Mouse (Mus musculus) MEL (cell line): Measurements from ENCODE around the gene Gltp. TPM values are rescaled to one million over a fixed set of nuclear protein-coding genes. Genes with fewer than 3 reads are reported as not detected.

ENCODE experiments used
- DNase-seq: peaks from one replicate; pipeline ENCODE4 v3.0.0; 2011; ENCODE audit warnings: low read depth, low spot score
- H3K27ac ChIP-seq: 2 replicates; pipeline ENCODE4 v1.5.1; 2012; ENCODE audit warnings: low read depth, mild to moderate bottlenecking, control low read depth, low read length, moderate library complexity; ENCODE audit not compliant: control insufficient read depth
- H3K27me3 ChIP-seq, 2 experiments: fragments of 150-350 bp in 1 of 2; sonication (generic) in 1 of 2; 2 replicates each; pipeline ENCODE4 v1.6.1; 2012; ENCODE audit warnings: low read length in 2 of 2, mild to moderate bottlenecking in 2 of 2, improper control_type of control experiment in 1 of 2, moderate library complexity in 1 of 2; ENCODE audit not compliant: insufficient read depth in 2 of 2, control insufficient read depth in 1 of 2
- H3K36me3 ChIP-seq, 2 experiments: 2 replicates each; pipeline ENCODE4 v1.6.1; 2012 to 2014; ENCODE audit warnings: low read length in 2 of 2, improper control_type of control experiment in 1 of 2, inconsistent platforms in 1 of 2, mild to moderate bottlenecking in 1 of 2; ENCODE audit not compliant: insufficient read depth in 2 of 2, control insufficient read depth in 1 of 2
- H3K4me1 ChIP-seq, 2 experiments: fragments of 150-350 bp in 1 of 2; sonication (generic) in 1 of 2; 2 replicates each; pipeline ENCODE4 v1.6.1; 2012; ENCODE audit warnings: low read length in 2 of 2, improper control_type of control experiment in 1 of 2, mild to moderate bottlenecking in 1 of 2; ENCODE audit not compliant: insufficient read depth in 2 of 2, control insufficient read depth in 1 of 2
- H3K4me3 ChIP-seq, 2 experiments: fragments of 150-350 bp in 1 of 2; sonication (generic) in 1 of 2; 2 replicates each; pipeline ENCODE4 v1.5.1; 2012; ENCODE audit warnings: low read depth in 2 of 2, low read length in 2 of 2, mild to moderate bottlenecking in 2 of 2, moderate library complexity in 2 of 2, control low read depth in 1 of 2, improper control_type of control experiment in 1 of 2; ENCODE audit not compliant: control insufficient read depth in 1 of 2, insufficient read depth in 1 of 2
- H3K79me2 ChIP-seq: 2 replicates; pipeline ENCODE4 v1.6.1; 2012; ENCODE audit warnings: mild to moderate bottlenecking, low read length, moderate library complexity; ENCODE audit not compliant: control insufficient read depth, poor library complexity, insufficient read depth
- H3K9ac ChIP-seq: 2 replicates; pipeline ENCODE4 v1.6.1; 2012; ENCODE audit warnings: low read depth, mild to moderate bottlenecking, control low read depth, low read length, moderate library complexity; ENCODE audit not compliant: control insufficient read depth, poor library complexity, severe bottlenecking
- H3K9me3 ChIP-seq: fragments of 150-350 bp; sonication (generic); replicated peaks from 2 replicates; pipeline ENCODE4 v1.6.1; 2012; ENCODE audit warnings: mild to moderate bottlenecking, low read length, improper control_type of control experiment, moderate library complexity; ENCODE audit not compliant: insufficient read depth
- BHLHE40 ChIP-seq: IDR thresholded peaks from 2 replicates; pipeline ENCODE4 v1.6.1; 2012; ENCODE audit warnings: low read depth, mild to moderate bottlenecking, inconsistent platforms, low read length, improper control_type of control experiment, borderline replicate concordance
- CHD1 ChIP-seq: IDR thresholded peaks from 2 replicates; pipeline ENCODE4 v1.6.1; 2012; ENCODE audit warnings: low read depth, mild to moderate bottlenecking, inconsistent platforms, low read length, improper control_type of control experiment
- CHD2 ChIP-seq: IDR thresholded peaks from 2 replicates; pipeline ENCODE4 v1.6.1; 2011; ENCODE audit warnings: low read length, improper control_type of control experiment
- CTCF ChIP-seq, 3 experiments: IDR thresholded peaks in 2 of 3; conservative IDR thresholded peaks in 1 of 3; 2 replicates each; pipeline ENCODE4 v1.5.1; 2011 to 2012; ENCODE audit warnings: low read length in 3 of 3, low read depth in 2 of 3, mild to moderate bottlenecking in 2 of 3, improper control_type of control experiment in 1 of 3, inconsistent platforms in 1 of 3, mixed read lengths in 1 of 3, moderate library complexity in 1 of 3; ENCODE audit not compliant: control insufficient read depth in 1 of 3, insufficient read depth in 1 of 3, poor library complexity in 1 of 3, severe bottlenecking in 1 of 3
- GABPA ChIP-seq: IDR thresholded peaks from 2 replicates; pipeline ENCODE4 v1.6.1; 2012; ENCODE audit warnings: low read depth, mild to moderate bottlenecking, inconsistent platforms, low read length, improper control_type of control experiment, moderate library complexity
- GATA1 ChIP-seq: IDR thresholded peaks from 2 replicates; pipeline ENCODE4 v1.6.1; 2011; ENCODE audit warnings: low read depth, low read length, improper control_type of control experiment
- HCFC1 ChIP-seq: IDR thresholded peaks from 2 replicates; pipeline ENCODE4 v1.6.1; 2012; ENCODE audit warnings: low read depth, mild to moderate bottlenecking, inconsistent platforms, low read length, improper control_type of control experiment, moderate library complexity
- KAT2A ChIP-seq: conservative IDR thresholded peaks from 2 replicates; pipeline ENCODE4 v1.6.1; 2012; ENCODE audit warnings: low read depth, low read length, improper control_type of control experiment, inconsistent platforms
- MYC ChIP-seq: IDR thresholded peaks from 2 replicates; pipeline ENCODE4 v1.6.1; 2011; ENCODE audit warnings: low read depth, mild to moderate bottlenecking, low read length, improper control_type of control experiment, moderate library complexity
- NELFE ChIP-seq: IDR thresholded peaks from 2 replicates; pipeline ENCODE4 v1.6.1; 2011; ENCODE audit warnings: low read depth, low read length, improper control_type of control experiment
- NRF1 ChIP-seq: IDR thresholded peaks from 2 replicates; pipeline ENCODE4 v1.6.1; 2014; ENCODE audit warnings: low read depth, mild to moderate bottlenecking, inconsistent platforms, low read length, improper control_type of control experiment, moderate library complexity; ENCODE audit not compliant: poor library complexity, insufficient read depth, severe bottlenecking
- POLR2AphosphoS5 ChIP-seq: IDR thresholded peaks from 2 replicates; pipeline ENCODE4 v1.6.1; 2012; ENCODE audit warnings: low read depth, borderline replicate concordance, mild to moderate bottlenecking, inconsistent platforms, low read length, moderate library complexity, mixed read lengths
- SIN3A ChIP-seq: IDR thresholded peaks from 2 replicates; pipeline ENCODE4 v1.6.1; 2012; ENCODE audit warnings: low read length, improper control_type of control experiment, inconsistent platforms
- SMC3 ChIP-seq: IDR thresholded peaks from 2 replicates; pipeline ENCODE4 v1.6.1; 2011; ENCODE audit warnings: low read depth, low read length, improper control_type of control experiment
- TAL1 ChIP-seq: IDR thresholded peaks from 2 replicates; pipeline ENCODE4 v1.6.1; 2012; ENCODE audit warnings: mild to moderate bottlenecking, inconsistent platforms, low read length, moderate library complexity, mixed read lengths
- TCF12 ChIP-seq: IDR thresholded peaks from 2 replicates; pipeline ENCODE4 v1.6.1; 2014; ENCODE audit warnings: low read depth, mild to moderate bottlenecking, inconsistent platforms, low read length, improper control_type of control experiment, moderate library complexity
- UBTF ChIP-seq: IDR thresholded peaks from 2 replicates; pipeline ENCODE4 v1.6.1; 2012; ENCODE audit warnings: low read depth, mild to moderate bottlenecking, inconsistent platforms, low read length, improper control_type of control experiment, moderate library complexity, borderline replicate concordance; ENCODE audit not compliant: insufficient read depth
- USF1 ChIP-seq: IDR thresholded peaks from 2 replicates; pipeline ENCODE4 v1.6.1; 2014; ENCODE audit warnings: low read depth, mild to moderate bottlenecking, inconsistent platforms, low read length, improper control_type of control experiment, moderate library complexity
- USF2 ChIP-seq, 2 experiments: IDR thresholded peaks; 2 replicates each; pipeline ENCODE4 v1.6.1; 2011 to 2012; ENCODE audit warnings: improper control_type of control experiment in 2 of 2, low read length in 2 of 2, borderline replicate concordance in 1 of 2, inconsistent platforms in 1 of 2, low read depth in 1 of 2, mild to moderate bottlenecking in 1 of 2; ENCODE audit not compliant: insufficient read depth in 1 of 2
- ZKSCAN1 ChIP-seq: IDR thresholded peaks from 2 replicates; pipeline ENCODE4 v1.6.1; 2012; ENCODE audit warnings: low read depth, mild to moderate bottlenecking, inconsistent platforms, low read length, improper control_type of control experiment, moderate library complexity
- ZNF384 ChIP-seq: IDR thresholded peaks from 2 replicates; pipeline ENCODE4 v1.6.1; 2012; ENCODE audit warnings: low read depth, mild to moderate bottlenecking, inconsistent platforms, low read length, improper control_type of control experiment
- polyA plus RNA-seq, 2 experiments: library from polyadenylated mRNA; stranded (reverse) in 1 of 2; unstranded in 1 of 2; fragments of >175 nt in 1 of 2; fragments of >200 nt in 1 of 2; gene quantifications; 2 replicates each; pipeline versions ENCODE4 v1.2.1 to v1.2.4; 2012; ENCODE audit warnings: low replicate concordance in 2 of 2, low read depth in 1 of 2; ENCODE audit not compliant: insufficient read length in 2 of 2, insufficient read depth in 1 of 2, missing spikeins in 1 of 2
- total RNA-seq: library from RNA; depleted of rRNA; stranded (reverse); fragments of 300-350 nt; gene quantifications from 2 replicates; pipeline ENCODE4 v1.2.3, GENCODE M21; 2012

The Gltp gene
- total and polyA plus RNA-seq, 3 experiments = 18.8 to 211 (median 67.2) TPM

DNA sequence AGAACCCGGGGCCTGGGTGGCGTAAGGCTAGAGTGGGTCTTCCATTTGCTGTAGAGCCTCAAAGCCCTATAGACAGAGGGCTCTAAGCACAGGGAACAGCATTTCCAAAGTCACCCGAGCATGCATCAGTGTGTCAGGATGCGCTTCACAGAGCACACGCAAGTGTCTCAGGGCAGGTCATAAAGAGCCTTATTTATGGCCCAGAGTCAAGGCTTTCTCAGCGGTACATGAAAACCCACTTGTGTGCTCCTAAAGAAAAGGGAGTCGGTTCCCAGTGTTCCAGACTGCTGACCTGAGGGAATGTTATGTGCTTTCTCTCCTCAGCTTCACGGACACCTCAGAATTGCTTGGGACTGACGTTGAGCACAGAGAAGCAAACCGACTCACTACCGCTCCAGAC lies 30.0 kb upstream of the Gltp start:
- H3K4me1 ChIP-seq = no peaks in the 10 kb centered on the region
- H3K79me2 ChIP-seq = no peaks in the 10 kb centered on the region
- DNase-seq = no peak
- H3K9me3 ChIP-seq = no peaks in the 10 kb centered on the region
- TF ChIP-seq SIN3A (no peak), POLR2AphosphoS5 (no peak), TAL1 (no peak)
- H3K27ac ChIP-seq = no peak overlapping the region
- H3K36me3 ChIP-seq = peaks cover 0 to 1% of the 10 kb centered on the region in 2 experiments; a peak in 1 of 4 replicates
- no peaks in the 10 kb centered on the region for H3K27me3 ChIP-seq
- H3K9ac ChIP-seq = no peak overlapping the region
- H3K4me3 ChIP-seq = no peak overlapping the region

DNA sequence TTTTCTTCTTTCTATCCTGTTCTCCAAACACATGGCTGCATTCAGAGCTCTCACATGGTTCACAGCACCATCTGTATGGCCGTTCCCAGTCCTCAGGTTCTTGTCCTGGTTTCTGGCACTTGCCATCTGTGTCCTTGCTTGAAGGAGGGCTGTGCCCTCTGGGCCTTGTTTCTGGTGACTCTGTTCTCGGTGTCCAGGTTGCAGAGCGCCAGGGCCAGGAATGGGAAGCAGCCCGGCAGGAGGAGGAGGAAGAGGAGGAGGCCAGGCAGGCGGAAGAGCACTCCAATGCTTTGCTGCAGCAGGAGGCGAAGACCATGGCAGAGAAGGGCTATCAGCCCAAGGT lies 29.1 kb upstream of the Gltp start:
- Histone ChIP-seq H3K79me2 (no peaks in the 10 kb centered on the region), H3K27me3 (no peaks in the 10 kb centered on the region), H3K27ac (no peak overlapping the region), H3K4me1 (no peaks in the 10 kb centered on the region), H3K36me3 (peaks cover 0 to 1% of the 10 kb centered on the region in 2 experiments; a peak in 1 of 4 replicates), H3K9ac (no peak overlapping the region), H3K9me3 (no peaks in the 10 kb centered on the region), H3K4me3 (no peak overlapping the region)
- TF ChIP-seq MYC (no peak), UBTF (no peak), USF1 (no peak), GABPA (no peak), NELFE (no peak), ZKSCAN1 (no peak), USF2 (IDR thresholded peaks at IDR 0.05; ENCODE audit: borderline replicate concordance in 1 of 2, insufficient read depth in 1 of 2, low read depth in 1 of 2, low read length in 2 of 2) (no peak), SMC3 (no peak), BHLHE40 (no peak), CHD2 (no peak), NRF1 (no peak), CTCF (IDR thresholded peaks at IDR 0.05 in 2 of 3, conservative IDR thresholded peaks at IDR 0.05 in 1 of 3; ENCODE audit: control insufficient read depth in 1 of 3, insufficient read depth in 1 of 3, low read depth in 2 of 3, low read length in 3 of 3, poor library complexity in 1 of 3, severe bottlenecking in 1 of 3) (no peak), ZNF384 (no peak), CHD1 (no peak), GATA1 (no peak), TCF12 (no peak), KAT2A (no peak), HCFC1 (no peak)
- no peak for DNase-seq
